Mouse (Mus musculus) heart, adult 2 months (tissue): Measurements from ENCODE around the gene Bcl3.

ENCODE experiments used
- CTCF ChIP-seq: fragments of 200-600 bp; IDR thresholded peaks from 2 replicates; pipeline ENCODE4 v1.8.1; 2022; ENCODE audit warnings: antibody characterized with exemption, mild to moderate bottlenecking, moderate library complexity
- EP300 ChIP-seq: fragments of 200-500 bp; IDR thresholded peaks from 2 replicates; pipeline ENCODE4 v1.6.1; 2011; ENCODE audit warnings: low read depth, low read length, control low read depth; ENCODE audit not compliant: insufficient read depth

DNA sequence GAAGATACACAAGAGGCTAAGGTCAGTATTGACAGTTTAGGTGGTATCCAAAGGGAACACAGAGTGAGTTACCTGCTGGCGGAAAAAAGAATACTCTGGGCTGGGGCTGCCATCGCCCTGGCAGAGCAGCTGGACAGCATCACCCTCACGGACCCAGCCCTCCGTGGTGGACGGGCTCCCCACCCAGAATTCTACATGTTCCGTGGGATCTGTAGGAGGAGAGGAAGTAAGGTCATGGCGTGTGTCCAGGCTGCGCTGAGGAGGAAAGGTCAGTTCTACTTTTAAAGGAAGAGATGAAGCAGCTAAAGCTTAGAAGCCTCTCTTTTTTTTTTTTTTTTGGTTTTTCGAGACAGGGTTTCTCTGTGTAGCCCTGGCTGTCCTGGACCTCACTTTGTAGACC, 58.0 kb downstream of the Bcl3 start:
- TF ChIP-seq CTCF (no peak), EP300 (no peak)
